Mouse (Mus musculus): ENCODE measurements around the gene Sh3pxd2b. TPM values are rescaled to one million over a fixed set of nuclear protein-coding genes. Genes with fewer than 3 reads are reported as not detected.

The Sh3pxd2b gene
- 5.0 TPM for polyA plus RNA-seq (2014; fragmentation: Illumina TruSeq; extraction: RNeasy Lipid Tissue Mini Kit (QIAGEN cat#74804))

DNA sequence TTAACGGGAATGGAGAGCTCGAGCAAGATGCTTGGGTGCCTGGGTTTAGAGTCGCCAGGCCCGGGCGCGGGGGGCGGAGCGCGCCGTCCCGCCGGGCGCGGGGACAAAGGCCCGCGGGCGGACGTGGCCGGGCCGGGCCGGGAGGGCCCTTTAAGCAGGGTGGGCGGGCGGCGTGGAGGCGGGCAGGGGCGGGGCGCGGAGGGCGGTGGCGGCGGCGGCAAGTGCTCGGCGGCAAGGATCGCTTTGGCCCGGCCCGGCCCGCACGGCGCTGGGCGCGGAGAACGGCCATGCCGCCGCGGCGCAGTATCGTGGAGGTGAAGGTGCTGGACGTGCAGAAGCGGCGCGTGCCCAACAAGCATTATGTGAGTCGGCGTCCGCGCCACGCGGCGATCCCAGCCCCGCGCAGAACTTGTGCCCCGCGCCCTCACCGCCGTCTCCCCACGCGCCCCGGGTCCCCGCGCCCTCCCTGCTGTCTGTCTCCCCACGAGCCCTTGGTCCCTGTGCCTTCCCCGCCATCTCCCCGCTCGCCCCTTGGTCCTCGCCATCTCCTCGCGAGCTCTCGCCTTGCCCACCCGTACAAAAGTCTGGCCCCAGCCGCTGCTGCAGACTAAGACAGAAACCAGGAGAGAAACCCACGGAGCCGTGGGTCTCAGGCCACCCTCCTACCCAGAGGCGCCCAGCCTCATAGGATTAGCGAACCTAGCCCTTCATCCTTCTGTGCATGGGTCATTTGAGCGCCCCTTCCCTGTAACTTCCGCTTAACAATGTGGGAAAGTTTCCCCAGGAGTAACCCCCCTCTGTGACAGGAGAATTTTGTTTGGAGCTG lies at the start of gene Sh3pxd2b:
Gene Sh3pxd2b (plus strand): TSS at position 214 of the 826 bp plus-strand sequence.

DNA sequence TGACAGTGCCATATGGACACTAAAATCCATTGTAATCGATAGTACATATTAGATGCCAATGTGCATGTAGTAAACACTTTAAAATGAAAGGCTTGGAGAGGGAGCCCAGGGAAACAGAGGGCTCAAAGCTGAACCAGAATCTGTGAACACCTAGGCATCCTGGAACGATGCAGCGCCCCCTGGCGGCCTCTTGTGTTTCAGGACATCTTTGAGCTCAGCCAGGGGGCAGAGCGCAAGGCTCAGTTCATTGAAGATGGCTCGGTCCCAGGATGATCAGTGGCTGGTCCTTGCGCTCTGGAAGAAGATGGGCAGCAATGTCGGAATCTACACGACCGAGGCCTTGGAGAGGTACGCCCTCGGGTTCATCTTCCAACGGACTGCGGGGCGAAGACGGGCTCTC lies 47.8 kb upstream of the Sh3pxd2b start, which contains the start of gene Hbq1a:
Gene Hbq1a (plus strand): TSS at position 205 of the 400 bp plus-strand sequence.

DNA sequence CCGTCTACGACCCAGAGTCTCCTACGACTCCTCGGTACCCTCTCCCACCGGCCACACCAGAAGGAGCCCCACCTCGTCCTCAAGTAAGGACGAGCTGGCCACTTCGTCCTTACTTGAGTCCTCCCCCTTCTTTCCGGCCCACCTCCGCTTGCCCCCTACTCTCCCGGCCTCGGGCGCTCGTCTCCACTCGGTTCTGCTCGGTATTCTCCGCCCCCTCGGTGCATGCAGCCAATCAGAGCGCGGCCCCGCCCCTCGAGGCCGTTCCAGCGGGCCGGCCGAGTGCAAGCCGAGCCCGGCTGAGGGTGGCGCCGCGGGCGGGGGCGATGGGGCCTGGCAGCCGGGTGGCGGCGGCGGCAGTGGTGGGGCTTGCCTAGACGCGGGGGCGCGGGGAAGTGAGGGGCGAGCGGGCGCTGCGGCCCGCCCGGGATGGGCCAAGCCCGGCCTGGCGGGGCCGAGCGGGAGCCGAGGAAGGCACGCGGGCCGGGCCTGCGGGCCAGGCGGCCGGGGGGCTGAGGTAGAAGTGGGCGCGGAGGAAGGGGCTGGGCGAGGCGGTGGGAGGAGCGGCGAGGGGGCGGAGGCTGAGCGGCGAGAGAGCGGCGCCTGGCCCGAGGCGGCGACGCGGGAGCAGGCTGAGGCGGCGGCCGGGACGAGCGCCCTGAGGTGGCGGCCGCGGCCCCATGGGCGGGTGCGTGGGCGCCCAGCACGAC lies 107.3 kb downstream of the Sh3pxd2b start, which contains the start of gene Ubtd2:
Gene Ubtd2 (plus strand): TSS at position 571 of the 707 bp plus-strand sequence.

Other genes with a start within 250 kb of the Sh3pxd2b start
- gene Il9r, start 147.5 kb upstream of the Sh3pxd2b start, polyA plus RNA-seq (2014; fragmentation: Illumina TruSeq; extraction: RNeasy Lipid Tissue Mini Kit (QIAGEN cat#74804)): 0.17 TPM
- gene Snrnp25, start 142.4 kb upstream of the Sh3pxd2b start, polyA plus RNA-seq (2014; fragmentation: Illumina TruSeq; extraction: RNeasy Lipid Tissue Mini Kit (QIAGEN cat#74804)): 1.9 TPM
- 0.09 TPM for gene Rhbdf1, start 125.5 kb upstream of the Sh3pxd2b start, polyA plus RNA-seq (2014; fragmentation: Illumina TruSeq; extraction: RNeasy Lipid Tissue Mini Kit (QIAGEN cat#74804))
- gene Mpg, start 121.3 kb upstream of the Sh3pxd2b start, polyA plus RNA-seq (2014; fragmentation: Illumina TruSeq; extraction: RNeasy Lipid Tissue Mini Kit (QIAGEN cat#74804)): 5.3 TPM
- 2.6 TPM for gene Nprl3, start 80.1 kb upstream of the Sh3pxd2b start, polyA plus RNA-seq (2014; fragmentation: Illumina TruSeq; extraction: RNeasy Lipid Tissue Mini Kit (QIAGEN cat#74804))
- gene Hba-x, start 71.4 kb upstream of the Sh3pxd2b start, polyA plus RNA-seq (2014; fragmentation: Illumina TruSeq; extraction: RNeasy Lipid Tissue Mini Kit (QIAGEN cat#74804)): not detected
- gene Hba-a1, start 64.3 kb upstream of the Sh3pxd2b start, polyA plus RNA-seq (2014; fragmentation: Illumina TruSeq; extraction: RNeasy Lipid Tissue Mini Kit (QIAGEN cat#74804)): not detected
- gene Hbq1b, start 60.9 kb upstream of the Sh3pxd2b start, polyA plus RNA-seq (2014; fragmentation: Illumina TruSeq; extraction: RNeasy Lipid Tissue Mini Kit (QIAGEN cat#74804)): not detected
- 19.6 TPM for gene Hba-a2, start 51.3 kb upstream of the Sh3pxd2b start, polyA plus RNA-seq (2014; fragmentation: Illumina TruSeq; extraction: RNeasy Lipid Tissue Mini Kit (QIAGEN cat#74804))
- gene Hbq1a, start 47.8 kb upstream of the Sh3pxd2b start, polyA plus RNA-seq (2014; fragmentation: Illumina TruSeq; extraction: RNeasy Lipid Tissue Mini Kit (QIAGEN cat#74804)): not detected
- 7.6 TPM for gene Ubtd2, start 107.5 kb downstream of the Sh3pxd2b start, polyA plus RNA-seq (2014; fragmentation: Illumina TruSeq; extraction: RNeasy Lipid Tissue Mini Kit (QIAGEN cat#74804))
- 0.71 TPM for gene Efcab9, start 184.3 kb downstream of the Sh3pxd2b start, polyA plus RNA-seq (2014; fragmentation: Illumina TruSeq; extraction: RNeasy Lipid Tissue Mini Kit (QIAGEN cat#74804))
- 1.9 TPM for gene Stk10, start 185.5 kb downstream of the Sh3pxd2b start, polyA plus RNA-seq (2014; fragmentation: Illumina TruSeq; extraction: RNeasy Lipid Tissue Mini Kit (QIAGEN cat#74804))